Mouse (Mus musculus) cerebellum, postnatal 10 days (tissue): ENCODE data around the gene Olfr603.
"Not testable (repeated sequence)": the region's sequence is repeated elsewhere in the genome, so short reads cannot be mapped to it uniquely, and the experiment has no call there.

Experiments used
- DNase-seq, 2 experiments: peaks; one replicate each; pipeline ENCODE4 v3.0.0; 2021; ENCODE audit warnings: mixed read lengths in 2 of 2

The Olfr603 gene

DNA sequence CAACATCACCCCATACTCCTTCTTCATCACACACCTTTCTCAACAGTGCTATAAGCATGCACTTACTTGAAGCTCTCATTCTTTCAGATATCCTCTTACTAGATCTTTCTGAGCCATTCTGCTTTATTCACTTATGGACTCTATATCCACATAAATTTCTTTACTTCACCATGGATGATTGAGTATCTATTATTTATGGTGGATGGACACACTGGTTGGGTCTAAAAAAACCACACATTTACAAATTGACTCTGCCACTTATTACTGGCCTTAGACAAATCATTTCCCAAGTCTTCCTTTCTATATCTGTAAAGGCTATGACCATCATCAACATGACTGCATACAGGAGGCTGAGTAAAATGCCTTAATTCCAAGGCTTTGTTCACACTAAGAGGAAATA is at the start of gene Olfr603:
Olfr603 (minus strand) TSS at position 101 of the 400 bp plus-strand sequence.
- no peak for DNase-seq

DNA sequence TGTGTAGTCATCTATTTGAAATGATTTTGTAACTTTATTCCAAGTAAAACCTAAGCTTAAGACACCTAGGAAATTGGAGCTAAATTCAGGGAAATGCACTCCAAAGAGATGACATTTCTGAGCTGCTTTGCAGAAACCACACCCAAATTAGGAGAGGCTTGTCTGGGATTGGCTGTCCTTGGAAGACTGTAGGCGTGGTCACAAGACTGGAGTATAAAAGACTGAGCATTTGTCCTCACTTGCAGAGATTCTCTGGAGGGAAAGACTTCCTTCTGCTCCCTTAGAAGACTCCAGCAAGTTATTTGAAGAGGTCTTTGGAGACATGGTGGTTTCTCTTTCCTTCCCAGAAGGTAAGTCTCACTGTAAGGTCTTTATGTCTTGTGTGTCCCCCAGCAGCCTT is 28.8 kb upstream of the Olfr603 start, which contains the start of gene Usp17lc:
Usp17lc (plus strand) TSS at position 301 of the 400 bp plus-strand sequence.
- not testable (repeated sequence) for DNase-seq

DNA sequence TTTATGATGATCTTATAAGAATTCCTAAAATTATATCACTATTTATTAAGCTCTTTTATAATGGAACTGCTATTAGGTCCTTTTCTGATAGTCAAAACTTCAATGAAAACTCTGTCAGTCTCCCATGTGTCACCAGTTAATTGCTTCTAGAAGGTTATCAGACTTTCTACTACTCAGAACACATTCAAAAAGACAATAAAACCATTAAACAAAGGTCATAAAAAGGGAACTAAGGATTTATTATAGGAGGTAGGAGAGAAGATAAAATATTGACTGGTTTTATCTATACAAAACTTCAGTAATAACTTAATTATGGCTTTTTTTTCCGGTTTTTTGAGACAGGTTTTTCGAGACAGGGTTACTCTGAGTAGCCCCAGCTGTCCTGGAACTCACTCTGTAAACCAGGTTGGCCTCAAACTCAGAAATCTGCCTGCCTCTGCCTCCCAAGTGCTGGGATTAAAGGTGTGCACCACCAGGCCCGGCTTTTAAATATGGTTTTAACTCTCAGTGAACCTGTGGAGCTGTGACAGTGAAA is 20.6 kb upstream of the Olfr603 start:
- DNase-seq, result not testable (repeated sequence)

DNA sequence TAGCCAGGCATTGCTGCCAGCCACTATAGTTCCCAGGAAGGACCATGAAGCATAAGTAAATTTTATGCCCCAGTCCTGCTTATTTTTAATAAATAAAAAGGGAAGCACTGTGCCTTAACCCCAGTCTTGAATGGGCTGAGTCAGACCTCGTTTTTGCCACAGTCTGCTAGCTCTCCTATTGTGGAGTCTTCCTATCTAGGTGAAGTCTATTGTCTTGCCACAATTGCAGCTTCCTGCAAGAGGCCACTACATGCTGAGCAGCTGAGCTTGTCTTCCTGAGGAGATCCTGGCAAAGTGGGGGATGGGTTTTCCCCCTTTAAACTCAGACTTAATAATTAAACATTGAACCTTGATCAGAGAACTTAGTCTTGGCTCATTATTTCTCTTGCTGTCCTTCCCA is 13.0 kb upstream of the Olfr603 start:
- DNase-seq, result no peak

DNA sequence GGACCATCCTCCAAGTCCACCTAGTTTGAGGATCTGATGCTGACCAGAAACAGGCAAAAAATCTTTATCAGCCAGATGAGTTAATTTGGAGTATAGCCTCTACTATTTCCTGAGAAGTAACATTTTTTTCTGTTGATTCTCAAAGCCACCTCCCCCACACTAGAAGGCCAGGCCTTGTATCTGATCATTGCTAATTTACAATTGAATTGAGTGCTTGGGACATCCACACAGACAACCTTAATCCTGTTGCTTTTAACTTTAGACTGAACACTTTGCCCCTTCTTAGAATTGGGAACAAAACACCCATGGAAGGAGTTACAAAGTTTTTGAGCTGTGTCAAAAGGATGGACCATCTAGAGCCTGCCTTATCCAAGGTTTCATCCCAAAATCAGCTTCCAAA is 11.8 kb upstream of the Olfr603 start:
- DNase-seq, result no peak

DNA sequence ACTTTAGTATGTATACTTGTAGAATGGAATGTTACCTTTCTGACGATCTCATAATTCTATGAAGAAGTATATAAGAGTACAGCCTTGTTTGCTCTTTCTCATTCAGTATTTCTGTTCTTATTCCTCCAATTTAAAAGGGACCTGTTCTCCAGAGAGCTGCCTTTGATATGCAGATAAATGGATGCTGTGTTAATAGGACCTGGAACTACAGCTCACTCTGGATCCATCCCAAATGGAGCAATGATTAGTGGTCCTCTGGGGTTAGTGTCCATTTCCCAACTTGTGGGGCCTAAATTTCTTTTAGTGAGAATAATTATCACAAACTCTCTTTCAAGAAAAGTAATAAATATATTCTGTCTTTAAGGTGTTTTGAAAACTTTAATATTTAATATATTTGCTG is 23.4 kb downstream of the Olfr603 start, which contains the start of gene Olfr601:
Olfr601 (minus strand) TSS at position 101 of the 400 bp plus-strand sequence.
- no peak for DNase-seq

DNA sequence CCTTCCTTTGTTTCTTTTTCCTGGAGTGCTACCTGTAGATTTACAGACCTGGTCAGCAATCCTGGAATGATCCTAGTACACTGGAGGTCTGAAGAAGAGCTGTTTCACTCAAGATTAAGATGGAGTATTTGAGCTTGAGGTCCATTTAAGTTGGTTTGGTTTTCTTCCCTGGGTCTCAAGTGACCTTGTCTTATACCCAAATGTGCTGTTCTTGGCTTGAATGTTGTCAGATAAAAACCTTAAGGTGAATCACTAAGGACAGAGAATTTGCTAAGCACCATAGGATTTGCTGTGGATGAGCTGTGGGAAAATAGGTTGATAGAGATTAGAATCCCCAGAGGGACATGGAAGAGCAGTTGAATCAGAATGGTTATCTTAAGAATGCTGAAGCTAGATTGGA is 36.4 kb downstream of the Olfr603 start, which contains the start of gene Olfr600:
Olfr600 (minus strand) TSS at position 101 of the 400 bp plus-strand sequence.
- DNase-seq, result no peak

DNA sequence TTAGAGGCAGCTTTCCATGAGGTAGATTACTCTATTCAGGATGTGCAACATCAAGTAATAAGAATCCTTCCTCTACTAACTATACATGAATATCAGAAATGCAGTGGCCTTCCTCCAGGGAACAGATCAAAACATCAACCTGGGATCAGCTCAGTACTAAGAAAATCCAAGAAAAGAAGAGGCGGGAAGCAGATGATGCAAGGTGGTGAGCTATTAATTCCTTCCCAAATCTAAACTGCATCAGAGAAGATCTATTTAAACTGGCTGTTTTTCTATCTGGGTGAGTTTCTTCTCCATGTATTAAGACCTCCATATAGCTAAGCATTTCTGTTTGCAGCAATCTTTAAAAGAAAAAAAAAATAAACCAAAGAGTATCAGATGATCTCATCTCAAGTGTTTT is 50.4 kb downstream of the Olfr603 start, which contains the start of gene Olfr599:
Olfr599 (plus strand) TSS at position 301 of the 400 bp plus-strand sequence.
- no peak for DNase-seq
